Mouse (Mus musculus): Measurements from ENCODE around the gene Cd300e. TPM values are rescaled to one million over a fixed set of nuclear protein-coding genes. Genes with fewer than 3 reads are reported as not detected.
"Not testable (repeated sequence)": the region's sequence is repeated elsewhere in the genome, so short reads cannot be mapped to it uniquely, and the experiment has no call there.

Cd300e gene
- total RNA-seq, 2 experiments from 2014 or later = not detected

DNA sequence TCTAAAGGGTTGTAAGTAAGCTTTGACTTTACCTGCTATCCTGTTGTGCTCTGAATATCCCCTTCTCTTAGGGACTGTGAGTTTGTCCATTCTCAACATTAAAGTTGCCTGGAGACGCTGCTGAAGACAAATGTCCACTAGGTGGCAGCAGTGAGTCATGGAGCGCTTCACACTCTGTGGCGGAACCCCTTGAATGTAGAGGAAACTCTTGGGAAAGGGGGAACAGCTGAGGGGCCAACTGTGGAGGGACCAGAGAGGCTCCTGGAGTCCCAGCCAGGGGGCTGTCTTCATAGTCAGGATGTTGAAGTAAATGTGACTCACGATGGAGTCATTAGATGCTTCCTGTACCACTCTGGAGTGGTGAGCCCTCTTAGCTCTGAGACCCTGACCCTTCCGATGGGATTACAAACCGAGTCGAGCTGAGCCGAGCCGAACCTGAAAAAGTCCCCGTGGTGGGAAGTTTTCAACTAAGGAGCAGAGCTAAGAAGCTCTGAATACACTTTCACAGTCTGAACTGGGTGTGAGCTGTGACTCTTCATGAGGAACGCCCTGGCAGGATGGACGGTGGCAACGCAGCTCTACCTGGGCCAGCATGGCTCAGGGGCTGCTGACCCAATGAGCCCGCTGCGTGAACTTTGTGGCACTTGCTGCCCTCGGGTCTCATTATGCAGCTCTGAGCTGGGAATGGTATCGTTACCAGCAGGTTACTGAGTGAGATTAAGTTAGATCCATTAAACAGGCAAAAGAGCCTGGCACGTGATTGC lies 21.6 kb upstream of the Cd300e start:
- intact Hi-C loops (cut with DNase I) = loop anchor here (5.0 kb wide), 1 partner anchor 179 kb away; no protein-coding TSS in a partner anchor
- DNase-seq (ENCODE audit: low spot score in 2 of 2) = peak; percentile 34 to 65

GRCm38 (mm10) chr11:115082196-115082595 lies 20.2 kb upstream of the Cd300e start:
- intact Hi-C loops (cut with DNase I) = loop anchor here (1.0 to 5.0 kb wide), 2 partner anchors 70 to 180 kb away; no protein-coding TSS in a partner anchor
- DNase-seq (ENCODE audit: low spot score in 2 of 2) = no peak

DNA sequence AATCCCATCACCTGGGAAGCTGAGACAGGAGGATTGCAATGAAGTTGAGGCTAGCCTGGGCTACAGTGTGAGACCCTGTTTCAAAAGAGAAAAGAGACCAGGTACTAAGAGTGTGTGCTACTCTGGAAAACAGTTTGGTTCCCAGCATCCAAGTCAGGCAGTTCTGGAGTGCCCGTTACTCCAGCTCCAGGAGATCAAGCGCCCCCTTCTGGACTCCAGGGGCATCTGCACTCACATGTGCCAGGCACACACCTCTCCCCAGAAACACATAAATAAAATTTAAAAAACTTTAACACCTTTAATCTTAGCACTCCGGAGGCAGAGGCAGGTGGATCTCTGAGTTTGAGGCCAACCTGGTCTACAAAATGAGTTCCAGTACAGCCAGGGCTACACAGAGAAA lies 19.4 kb upstream of the Cd300e start:
- intact Hi-C loops (cut with DNase I) = loop anchor here (5.0 kb wide), 1 partner anchor 181 kb away; no protein-coding TSS in a partner anchor
- no peak for DNase-seq (ENCODE audit: low spot score in 2 of 2)

DNA sequence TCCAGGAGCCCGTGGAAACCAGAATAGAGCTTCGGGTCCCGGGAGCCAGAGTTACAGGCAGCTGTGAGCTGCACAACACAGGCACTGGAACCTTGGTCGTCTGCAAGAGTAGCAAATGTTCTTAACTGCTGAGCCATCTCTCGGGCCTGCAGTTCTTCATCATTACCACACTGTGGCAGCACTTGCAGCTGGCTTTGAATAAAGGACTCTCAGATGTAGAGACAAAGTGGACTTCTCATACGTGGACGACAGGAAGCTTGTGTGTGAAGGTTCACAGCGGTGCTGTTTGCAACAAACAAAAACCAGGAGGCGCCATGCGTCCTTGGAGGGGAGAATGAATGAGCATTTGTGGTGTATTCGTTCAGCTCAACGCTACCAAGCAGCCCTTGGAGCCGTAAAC lies 18.9 kb upstream of the Cd300e start:
- peak in 1 of 2 experiments; percentile 45 for DNase-seq (ENCODE audit: low spot score in 2 of 2)
- intact Hi-C loops (cut with DNase I) = loop anchor here (5.0 kb wide), 1 partner anchor 181 kb away; no protein-coding TSS in a partner anchor

- intact Hi-C loops (cut with DNase I) = no loop called here
- no peak for DNase-seq (ENCODE audit: low spot score in 2 of 2)
These were observed 16.7 kb upstream of the Cd300e start for GRCm38 (mm10) chr11:115078680-115079079.

DNA sequence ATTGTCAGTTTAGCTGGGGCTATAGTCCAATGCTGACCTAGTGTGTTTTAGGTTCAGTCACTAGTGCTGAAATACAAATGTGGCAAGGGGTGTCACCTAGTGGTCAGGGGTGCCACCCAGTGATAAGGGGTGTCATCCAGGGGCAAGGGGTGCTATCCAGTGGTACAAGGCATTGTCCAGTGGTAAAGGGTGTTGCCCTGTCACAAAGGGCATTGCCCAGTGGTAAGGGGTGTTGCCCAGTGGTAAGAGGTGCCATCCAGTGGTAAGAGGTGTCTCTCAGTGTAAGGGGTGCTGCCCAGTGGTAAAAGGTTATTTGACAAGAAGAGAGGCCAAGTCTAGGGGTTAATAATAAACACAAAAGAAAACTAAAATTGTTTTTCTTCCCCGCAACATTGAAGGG lies 15.5 kb upstream of the Cd300e start:
- intact Hi-C loops (cut with DNase I) = no loop called here
- no peak for DNase-seq (ENCODE audit: low spot score in 2 of 2)

DNA sequence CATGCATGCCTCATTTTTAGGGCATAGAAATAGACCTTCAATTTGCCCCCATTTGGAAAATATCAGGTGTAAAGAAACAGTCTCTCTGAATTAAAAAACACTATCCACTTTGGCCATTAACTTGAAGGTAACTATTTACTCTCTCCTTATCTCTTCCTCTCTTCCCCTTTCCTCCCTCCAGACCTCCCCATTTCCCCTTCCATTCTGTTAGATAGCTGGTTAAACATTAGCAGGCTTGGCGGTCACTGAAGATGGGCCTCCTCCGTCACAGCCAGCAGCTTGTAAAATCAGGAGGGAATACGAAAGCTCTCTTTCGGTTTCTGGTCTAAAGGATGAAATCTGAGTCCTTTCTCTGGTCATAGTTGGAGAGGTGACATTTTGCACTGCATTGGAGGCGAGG lies 13.9 kb upstream of the Cd300e start:
- DNase-seq (ENCODE audit: low spot score in 2 of 2) = no peak
- intact Hi-C loops (cut with DNase I) = no loop called here

DNA sequence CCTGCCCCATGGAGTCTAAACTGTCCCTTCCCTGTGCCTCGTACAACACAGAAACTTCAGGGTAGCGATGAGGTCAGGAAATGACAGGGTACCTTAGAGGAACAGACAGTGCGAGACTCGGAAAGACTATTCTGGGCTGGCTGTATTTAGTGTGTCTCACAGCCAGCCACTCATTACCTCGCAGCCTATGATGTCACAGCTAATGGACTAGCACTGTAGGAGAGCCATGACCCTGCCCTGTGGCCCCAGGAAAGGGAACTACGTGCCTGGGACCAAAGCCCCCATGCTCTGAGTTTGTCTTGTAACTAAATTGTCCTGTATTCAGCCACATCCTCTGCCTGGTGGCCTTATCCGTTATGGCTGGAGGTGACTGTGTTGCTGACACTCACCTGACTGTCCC lies 13.4 kb upstream of the Cd300e start:
- DNase-seq (ENCODE audit: low spot score in 2 of 2) = no peak
- intact Hi-C loops (cut with DNase I) = no loop called here

DNA sequence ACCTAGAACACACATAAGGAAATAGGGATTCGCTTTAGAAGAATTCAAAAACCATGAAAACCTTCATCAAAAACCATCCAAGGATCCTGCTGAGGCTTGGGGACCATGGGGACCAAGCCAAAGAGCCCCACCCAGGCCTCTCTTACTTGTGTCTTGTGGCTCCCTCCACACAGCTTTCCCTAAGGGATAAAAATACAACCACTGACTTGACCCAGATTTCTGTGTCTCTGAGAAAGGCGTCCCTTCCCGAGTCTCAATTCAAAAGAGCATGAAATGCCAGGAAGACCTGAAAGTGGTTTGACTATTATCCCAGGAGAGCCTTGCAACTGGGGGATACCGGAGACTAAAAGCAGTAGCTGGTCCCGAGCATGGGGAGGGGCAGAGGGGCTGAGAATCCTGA lies 11.0 kb upstream of the Cd300e start:
- no peak for DNase-seq (ENCODE audit: low spot score in 2 of 2)
- intact Hi-C loops (cut with DNase I) = no loop called here

DNA sequence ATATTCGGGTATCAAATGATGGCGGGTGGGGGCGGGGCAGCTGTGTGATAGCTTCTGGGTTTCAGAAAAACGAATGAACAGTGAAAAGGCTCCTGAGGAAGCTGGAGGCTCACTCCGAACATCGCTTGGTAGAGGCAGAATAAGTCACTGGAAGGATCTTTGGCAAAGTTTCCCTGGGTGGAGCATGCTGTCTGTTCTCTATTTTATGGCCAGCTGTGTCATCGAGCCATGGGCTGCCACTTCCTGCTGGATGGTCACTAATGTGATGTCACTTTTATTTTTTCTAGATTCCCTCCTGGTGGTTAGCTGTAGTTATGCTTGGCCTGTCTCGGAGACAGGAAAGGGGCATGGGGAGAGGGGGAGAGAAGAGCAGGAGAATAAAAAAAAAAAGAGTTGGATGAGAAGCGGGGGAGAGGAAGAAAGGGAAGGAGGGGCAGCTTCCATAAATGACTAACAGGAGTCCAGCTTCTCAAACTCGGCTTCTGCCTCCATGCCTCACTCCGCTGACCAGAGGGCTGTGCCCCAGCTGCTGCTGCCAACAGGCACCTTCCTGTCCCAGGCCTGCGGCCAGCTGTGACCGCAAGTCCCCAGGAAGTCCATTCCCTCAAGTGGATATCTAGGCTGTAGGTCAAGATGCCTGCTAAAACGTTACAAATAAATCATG lies 9.8 kb upstream of the Cd300e start:
- intact Hi-C loops (cut with DNase I) = no loop called here
- no peak for DNase-seq (ENCODE audit: low spot score in 2 of 2)

DNA sequence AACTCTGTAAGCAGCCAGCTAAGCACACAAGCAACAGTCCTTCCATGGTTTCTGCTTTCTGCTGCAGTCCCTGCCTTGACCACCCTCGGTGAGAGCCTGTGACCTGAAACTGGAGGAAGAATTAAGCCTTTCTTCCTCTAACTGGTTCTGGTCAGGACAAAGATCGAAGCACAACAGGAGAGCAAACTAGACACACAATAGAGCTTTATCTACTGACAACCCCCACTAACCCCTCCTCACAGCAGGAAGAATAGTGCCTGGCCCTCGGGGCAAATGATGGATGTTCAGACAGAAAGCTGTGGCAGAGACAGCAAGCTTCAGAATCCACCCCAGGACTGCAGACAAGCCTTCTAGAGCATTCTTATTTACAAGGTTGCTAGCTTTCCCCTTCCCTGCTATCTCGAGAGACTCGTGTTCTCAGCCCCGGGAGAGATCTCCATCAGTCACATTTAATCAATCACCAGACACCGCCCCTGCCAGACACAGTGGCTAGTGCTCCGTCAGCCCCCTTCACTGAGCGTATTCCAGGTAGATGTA lies 9.1 kb upstream of the Cd300e start:
- intact Hi-C loops (cut with DNase I) = no loop called here
- no peak for DNase-seq (ENCODE audit: low spot score in 2 of 2)

- intact Hi-C loops (cut with DNase I) = no loop called here
- no peak for DNase-seq (ENCODE audit: low spot score in 2 of 2)
These were observed 4.8 kb upstream of the Cd300e start for GRCm38 (mm10) chr11:115066768-115067167.

DNA sequence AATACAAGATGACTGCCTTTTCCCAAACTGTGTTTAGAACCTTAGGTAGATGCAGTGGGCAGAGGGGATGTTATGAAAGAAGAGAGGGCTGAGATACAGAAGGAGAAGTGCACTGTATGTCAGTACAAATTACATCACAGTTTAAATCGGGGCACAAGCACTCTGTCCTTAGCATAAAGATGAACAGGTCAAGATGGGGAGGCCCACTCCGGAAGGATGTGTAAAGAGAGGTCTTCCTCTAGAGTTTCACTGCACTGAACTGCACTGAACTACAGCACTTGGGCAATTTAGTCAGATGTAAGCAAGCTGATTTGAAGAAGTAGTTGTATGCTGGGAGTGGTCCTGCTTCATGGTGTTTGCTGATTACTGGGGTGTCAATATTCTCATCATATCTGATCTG lies 2.2 kb downstream of the Cd300e start:
- intact Hi-C loops (cut with DNase I) = no loop called here

GRCm38 (mm10) chr11:115058701-115059100 lies 3.3 kb downstream of the Cd300e start:
- DNase-seq (ENCODE audit: low spot score in 2 of 2) = no peak
- intact Hi-C loops (cut with DNase I) = no loop called here

More for the DNA sequence above, 2.2 kb downstream of the Cd300e start:
- no peak for DNase-seq (ENCODE audit: low spot score in 2 of 2)

- no peak for DNase-seq (ENCODE audit: low spot score in 2 of 2)
- intact Hi-C loops (cut with DNase I) = no loop called here
These were observed 7.4 kb downstream of the Cd300e start for GRCm38 (mm10) chr11:115054537-115054936.

DNA sequence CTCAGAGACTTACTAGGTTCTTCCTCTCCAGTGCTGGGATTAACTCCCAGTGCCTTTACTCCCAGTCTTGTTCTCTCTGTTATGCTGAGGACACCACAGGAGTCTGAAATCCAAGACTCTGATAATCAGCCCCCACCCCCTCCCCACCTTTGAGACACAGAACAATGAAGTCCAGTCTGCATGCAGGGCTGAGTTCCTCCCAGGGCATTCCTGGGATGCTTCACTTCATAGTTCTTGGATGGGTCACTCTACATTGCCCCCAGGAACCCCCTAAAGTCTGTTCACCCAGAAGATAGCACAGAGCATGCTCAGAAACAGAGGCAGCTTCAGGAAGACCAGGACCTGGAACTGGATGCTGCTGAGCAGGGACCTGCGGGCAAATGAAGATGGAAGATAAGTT lies 9.0 kb downstream of the Cd300e start:
- intact Hi-C loops (cut with DNase I) = no loop called here
- no peak for DNase-seq (ENCODE audit: low spot score in 2 of 2)

DNA sequence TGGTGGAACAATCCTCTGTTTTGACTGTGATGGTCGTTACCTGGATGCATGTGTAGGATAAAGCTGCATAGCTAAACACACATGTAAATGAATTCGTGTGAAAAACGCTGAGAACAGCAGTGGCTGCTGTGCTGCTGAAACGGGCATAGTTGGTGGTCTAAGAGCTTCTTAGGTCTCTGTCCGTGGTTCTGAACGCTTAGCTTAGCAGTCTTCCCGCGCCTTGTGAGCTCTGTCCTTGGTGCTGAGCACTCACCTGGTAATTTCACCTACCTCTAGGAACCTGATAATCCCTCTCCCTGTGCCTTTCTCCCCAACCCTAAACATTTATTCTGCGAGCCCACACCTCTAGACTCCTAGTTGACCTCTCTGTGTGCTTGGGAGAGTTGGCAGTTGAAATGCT lies 9.8 kb downstream of the Cd300e start:
- intact Hi-C loops (cut with DNase I) = no loop called here

GRCm38 (mm10) chr11:115049282-115049895 lies 12.6 kb downstream of the Cd300e start:
- no peak for DNase-seq (ENCODE audit: low spot score in 2 of 2)
- intact Hi-C loops (cut with DNase I) = no loop called here

More for the DNA sequence above, 9.8 kb downstream of the Cd300e start:
- DNase-seq (ENCODE audit: low spot score in 2 of 2) = no peak

DNA sequence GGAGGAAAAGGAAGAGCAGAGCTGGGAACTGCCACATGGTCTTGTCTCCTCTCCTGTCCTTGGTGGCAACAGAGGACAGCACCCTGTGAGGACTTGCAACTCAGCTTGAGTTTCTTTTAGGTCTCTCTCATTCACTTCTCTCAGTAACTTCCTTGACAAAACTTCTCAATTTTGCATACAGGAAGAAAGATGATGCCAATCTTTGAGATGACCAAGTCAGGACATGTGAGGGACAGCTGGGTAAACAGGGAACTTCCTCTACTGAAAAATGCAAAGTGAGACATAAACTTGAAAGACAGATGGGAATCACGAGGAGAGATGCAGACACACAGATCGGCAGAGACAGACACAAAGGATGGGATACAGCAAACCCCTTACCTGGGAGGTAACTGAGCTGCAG lies 13.7 kb downstream of the Cd300e start, which contains the start of gene Cd300ld3:
Gene Cd300ld3 (minus strand): TSS at position 151 of the 400 bp plus-strand sequence.
- DNase-seq (ENCODE audit: low spot score in 2 of 2) = no peak
- intact Hi-C loops (cut with DNase I) = no loop called here

GRCm38 (mm10) chr11:115037669-115038068 lies 24.3 kb downstream of the Cd300e start, which contains the start of gene Cd300ld5:
Gene Cd300ld5, minus strand, starts transcription at chr11:115037769.
- DNase-seq (ENCODE audit: low spot score in 2 of 2); intact Hi-C loops (cut with DNase I): not testable (repeated sequence)

All from left cerebral cortex, postnatal 36 days (tissue).